Mouse (Mus musculus) stomach, embryonic 16.5 days (tissue): ENCODE measurements around the gene Dner. TPM values are rescaled to one million over a fixed set of nuclear protein-coding genes. Genes with fewer than 3 reads are reported as not detected.

Source experiments
- ATAC-seq: fragments of 200-750 bp; cut with Nextera tagmentation; 2 replicates; pipeline ENCODE4 v1.8.0; 2017; ENCODE audit warnings: moderate number of reproducible peaks, moderate TSS enrichment; ENCODE audit not compliant: insufficient read depth, low FRiP score
- H3K27ac ChIP-seq: fragments of 300-500 bp; sonication (generic); 2 replicates; pipeline ENCODE4 v1.5.1; 2014; ENCODE audit warnings: low read length
- H3K27me3 ChIP-seq: fragments of 300-500 bp; sonication (generic); 2 replicates; pipeline ENCODE4 v1.6.1; 2014; ENCODE audit warnings: low read length, control low read depth, mixed read lengths; ENCODE audit not compliant: control insufficient read depth, insufficient read depth
- H3K36me3 ChIP-seq: fragments of 300-500 bp; sonication (generic); 2 replicates; pipeline ENCODE4 v1.6.1; 2014; ENCODE audit warnings: low read length; ENCODE audit not compliant: control insufficient read depth, insufficient read depth
- H3K4me1 ChIP-seq: fragments of 300-500 bp; sonication (generic); 2 replicates; pipeline ENCODE4 v1.6.1; 2014; ENCODE audit warnings: low read length, control low read depth, mixed read lengths; ENCODE audit not compliant: control insufficient read depth, insufficient read depth
- H3K4me2 ChIP-seq: fragments of 300-500 bp; sonication (generic); 2 replicates; pipeline ENCODE4 v1.6.1; 2014; ENCODE audit warnings: low read depth, low read length, mixed read lengths
- H3K4me3 ChIP-seq: fragments of 300-500 bp; sonication (generic); replicated peaks from 2 replicates; pipeline ENCODE4 v1.5.1; 2014; ENCODE audit warnings: mild to moderate bottlenecking, low read length
- H3K9ac ChIP-seq: fragments of 300-500 bp; sonication (generic); 2 replicates; pipeline ENCODE4 v1.6.1; 2014; ENCODE audit warnings: low read length
- H3K9me3 ChIP-seq: fragments of 300-500 bp; sonication (generic); replicated peaks from 2 replicates; pipeline ENCODE4 v1.6.1; 2016; ENCODE audit warnings: low read length, control low read depth; ENCODE audit not compliant: control insufficient read depth
- WGBS: fragments of 180-500 bp; shearing (Covaris S2); extraction: QIAGEN DNeasy Blood & Tissue Kit; methylation state at CpG from one replicate; pipeline ENCODE4 v1.1.7; 2014; 5-methylcytosine and 5-hydroxymethylcytosine counted together
- polyA plus RNA-seq: library from polyadenylated mRNA; unstranded; fragments of >200 nt; fragmentation: Nextera tagmentation; extraction: Ambion mirVana; gene quantifications from 2 replicates; pipeline ENCODE4 v1.2.1, GENCODE M21; 2015

Gene Dner
- polyA plus RNA-seq, 1 experiment from 2014 or later = 3.2 TPM

GRCm38 (mm10) chr1:84363967-84364366 is 332.1 kb downstream of the Dner start, which contains the start of gene Pid1:
Gene Pid1 (minus strand): TSS chr1:84364180.
- WGBS = 85% methylated on average over 8 of the region's 8 CpGs
- Histone ChIP-seq H3K9ac (no peak within 1 kb of the TSS), H3K36me3 (no peaks in the 10 kb centered on the region), H3K4me3 (no peak within 1 kb of the TSS), H3K9me3 (no peaks in the 10 kb centered on the region), H3K4me1 (no peaks in the 10 kb centered on the region), H3K27ac (no peak within 1 kb of the TSS), H3K27me3 (no peaks in the 10 kb centered on the region), H3K4me2 (no peak within 1 kb of the TSS)
- ATAC-seq = no peak

GRCm38 (mm10) chr1:84362709-84363617 is 333.1 kb downstream of the Dner start:
- peak; percentile 45; the same call in 1 of the 2 replicates for ATAC-seq
- H3K27ac ChIP-seq = no peak overlapping the region

GRCm38 (mm10) chr1:84362209-84362608 is 333.8 kb downstream of the Dner start:
- Histone ChIP-seq H3K4me3 (no peak overlapping the region), H3K9me3 (no peaks in the 10 kb centered on the region), H3K27ac (no peak overlapping the region), H3K36me3 (no peaks in the 10 kb centered on the region), H3K9ac (no peak overlapping the region), H3K4me2 (no peak overlapping the region), H3K27me3 (no peaks in the 10 kb centered on the region), H3K4me1 (no peaks in the 10 kb centered on the region)
- peak; percentile 50; the same call in 1 of the 2 replicates for ATAC-seq
- 43% methylated on average over 1 of the region's 1 CpGs for WGBS

More at GRCm38 (mm10) chr1:84362709-84363617, 333.1 kb downstream of the Dner start:
- H3K4me1 ChIP-seq = no peaks in the 10 kb centered on the region
- H3K9me3 ChIP-seq = no peaks in the 10 kb centered on the region
- H3K36me3 ChIP-seq = no peaks in the 10 kb centered on the region
- WGBS = 69% methylated on average over 7 of the region's 7 CpGs
- no peaks in the 10 kb centered on the region for H3K27me3 ChIP-seq
- H3K9ac ChIP-seq = no peak overlapping the region
- no peak overlapping the region for H3K4me2 ChIP-seq
- H3K4me3 ChIP-seq = no peak overlapping the region

- Histone ChIP-seq H3K4me2 (no peak overlapping the region), H3K36me3 (no peaks in the 10 kb centered on the region), H3K4me1 (no peaks in the 10 kb centered on the region), H3K27ac (no peak overlapping the region), H3K4me3 (no peak overlapping the region), H3K9me3 (no peaks in the 10 kb centered on the region), H3K9ac (no peak overlapping the region), H3K27me3 (no peaks in the 10 kb centered on the region)
- 59% methylated on average over 3 of the region's 3 CpGs for WGBS
- no peak for ATAC-seq
These were observed 334.6 kb downstream of the Dner start for GRCm38 (mm10) chr1:84361389-84361788.

GRCm38 (mm10) chr1:84359611-84360500 is 336.2 kb downstream of the Dner start:
- Histone ChIP-seq H3K9me3 (no peaks in the 10 kb centered on the region), H3K9ac (no peak overlapping the region), H3K4me3 (no peak overlapping the region), H3K36me3 (no peaks in the 10 kb centered on the region), H3K4me2 (no peak overlapping the region), H3K4me1 (no peaks in the 10 kb centered on the region), H3K27me3 (no peaks in the 10 kb centered on the region), H3K27ac (no peak overlapping the region)
- no peak for ATAC-seq
- 83% methylated on average over 6 of the region's 6 CpGs for WGBS

GRCm38 (mm10) chr1:84357216-84357615 is 338.8 kb downstream of the Dner start:
- Histone ChIP-seq H3K4me2 (no peak overlapping the region), H3K27ac (no peak overlapping the region), H3K4me1 (no peaks in the 10 kb centered on the region), H3K36me3 (no peaks in the 10 kb centered on the region), H3K27me3 (no peaks in the 10 kb centered on the region), H3K9me3 (no peaks in the 10 kb centered on the region), H3K4me3 (no peak overlapping the region), H3K9ac (no peak overlapping the region)
- 89% methylated on average over 5 of the region's 5 CpGs for WGBS
- ATAC-seq = no peak

- Histone ChIP-seq H3K4me3 (no peak overlapping the region), H3K4me1 (no peaks in the 10 kb centered on the region), H3K9me3 (no peaks in the 10 kb centered on the region), H3K27me3 (no peaks in the 10 kb centered on the region), H3K4me2 (no peak overlapping the region), H3K27ac (no peak overlapping the region), H3K36me3 (no peaks in the 10 kb centered on the region), H3K9ac (no peak overlapping the region)
- WGBS = 84% methylated on average over 2 of the region's 2 CpGs
- ATAC-seq = no peak
These were observed 345.8 kb downstream of the Dner start for GRCm38 (mm10) chr1:84350262-84350661.

GRCm38 (mm10) chr1:84347796-84348476 is 348.1 kb downstream of the Dner start:
- Histone ChIP-seq H3K36me3 (no peaks in the 10 kb centered on the region), H3K4me3 (no peak overlapping the region), H3K27me3 (no peaks in the 10 kb centered on the region), H3K4me2 (no peak overlapping the region), H3K9ac (no peak overlapping the region), H3K4me1 (no peaks in the 10 kb centered on the region), H3K9me3 (no peaks in the 10 kb centered on the region), H3K27ac (no peak overlapping the region; the same call in 1 of the 2 replicates)
- peak; percentile 62; the same call in 1 of the 2 replicates for ATAC-seq
- 38% methylated on average over 3 of the region's 3 CpGs for WGBS
